Mouse (Mus musculus) heart, postnatal 0 days (tissue): ENCODE data around the gene Pramel3. TPM values are rescaled to one million over a fixed set of nuclear protein-coding genes. Genes with fewer than 3 reads are reported as not detected.
"Not testable (repeated sequence)": the region's sequence is repeated elsewhere in the genome, so short reads cannot be mapped to it uniquely, and the experiment has no call there.

Source experiments
- ATAC-seq: fragments of 200-750 bp; cut with Nextera tagmentation; 2 replicates; pipeline ENCODE4 v1.8.0; 2017; ENCODE audit warnings: low read depth, moderate number of reproducible peaks, moderate library complexity; ENCODE audit not compliant: insufficient read depth
- DNase-seq: peaks from one replicate; pipeline ENCODE4 v3.0.0-alpha.2; 2016; ENCODE audit warnings: low spot score
- H3K27ac ChIP-seq: fragments of 300-500 bp; sonication (generic); 2 replicates; pipeline ENCODE4 v1.5.1; 2014; ENCODE audit warnings: low read depth, mild to moderate bottlenecking
- H3K27me3 ChIP-seq: fragments of 300-500 bp; sonication (generic); 2 replicates; pipeline ENCODE4 v1.6.1; 2014; ENCODE audit warnings: low read length, mixed read lengths; ENCODE audit not compliant: control insufficient read depth, insufficient read depth
- H3K36me3 ChIP-seq: fragments of 300-500 bp; sonication (generic); replicated peaks from 2 replicates; pipeline ENCODE4 v1.6.1; 2014; ENCODE audit warnings: low read length, mixed read lengths; ENCODE audit not compliant: control insufficient read depth, insufficient read depth
- H3K4me1 ChIP-seq: fragments of 300-500 bp; sonication (generic); 2 replicates; pipeline ENCODE4 v1.6.1; 2014; ENCODE audit warnings: antibody characterized with exemption; ENCODE audit not compliant: control insufficient read depth, insufficient read depth
- H3K4me2 ChIP-seq: fragments of 300-500 bp; sonication (generic); 2 replicates; pipeline ENCODE4 v1.6.1; 2014; ENCODE audit warnings: low read depth, mild to moderate bottlenecking, low read length, moderate library complexity
- H3K4me3 ChIP-seq: fragments of 300-500 bp; sonication (generic); 2 replicates; pipeline ENCODE4 v1.5.1; 2014; ENCODE audit warnings: low read depth, low read length
- H3K9ac ChIP-seq: fragments of 300-500 bp; sonication (generic); replicated peaks from 2 replicates; pipeline ENCODE4 v1.6.1; 2014; ENCODE audit warnings: low read depth, low read length, mixed read lengths
- H3K9me3 ChIP-seq: fragments of 300-500 bp; sonication (generic); replicated peaks from 2 replicates; pipeline ENCODE4 v1.6.1; 2016; ENCODE audit warnings: low read length; ENCODE audit not compliant: control insufficient read depth
- WGBS: fragments of 180-500 bp; shearing (Covaris S2); extraction: QIAGEN DNeasy Blood & Tissue Kit; methylation state at CpG from one replicate; pipeline ENCODE4 v1.1.7; 2014; 5-methylcytosine and 5-hydroxymethylcytosine counted together
- polyA plus RNA-seq: library from polyadenylated mRNA; unstranded; fragments of >200 nt; fragmentation: Nextera tagmentation; extraction: Ambion mirVana; gene quantifications from 2 replicates; pipeline ENCODE4 v1.2.1, GENCODE M21; 2015
- total RNA-seq: library from RNA; depleted of rRNA; stranded (reverse); fragments of >200 nt; gene quantifications from 2 replicates; pipeline ENCODE4 v1.2.3, GENCODE M21; 2014; ENCODE audit warnings: low replicate concordance; rRNA removed

Gene Pramel3
- total RNA-seq = not detected in 2 replicates
- not detected in 2 replicates for polyA plus RNA-seq

DNA sequence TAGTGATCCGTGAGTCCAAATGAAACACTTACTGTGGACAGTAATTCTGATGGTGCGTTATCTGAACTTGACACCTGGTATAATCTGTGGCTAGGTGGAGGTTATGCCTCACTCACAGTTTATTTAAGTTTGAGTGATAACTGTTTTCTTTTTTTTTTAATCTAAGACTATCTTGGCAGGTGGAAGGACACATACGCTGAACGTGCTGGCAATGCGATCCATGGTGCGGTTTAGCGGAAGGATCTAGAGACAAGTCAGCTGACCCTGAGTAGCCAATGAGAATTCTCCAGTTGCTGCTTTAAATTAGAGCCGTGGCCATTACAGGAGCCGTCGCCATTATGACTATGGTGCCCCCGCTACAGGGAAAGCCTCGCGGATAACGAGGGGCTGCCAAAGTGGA, at the start of gene Pramel3:
Gene Pramel3, plus strand, starts transcription at position 301 of the 400 bp plus-strand sequence.
- not testable (repeated sequence) for DNase-seq, H3K9ac ChIP-seq, H3K4me3 ChIP-seq, H3K27me3 ChIP-seq, H3K4me2 ChIP-seq, ATAC-seq, H3K27ac ChIP-seq, H3K9me3 ChIP-seq, H3K4me1 ChIP-seq, H3K36me3 ChIP-seq
- WGBS = 91% methylated on average over 12 of the region's 14 CpGs

DNA sequence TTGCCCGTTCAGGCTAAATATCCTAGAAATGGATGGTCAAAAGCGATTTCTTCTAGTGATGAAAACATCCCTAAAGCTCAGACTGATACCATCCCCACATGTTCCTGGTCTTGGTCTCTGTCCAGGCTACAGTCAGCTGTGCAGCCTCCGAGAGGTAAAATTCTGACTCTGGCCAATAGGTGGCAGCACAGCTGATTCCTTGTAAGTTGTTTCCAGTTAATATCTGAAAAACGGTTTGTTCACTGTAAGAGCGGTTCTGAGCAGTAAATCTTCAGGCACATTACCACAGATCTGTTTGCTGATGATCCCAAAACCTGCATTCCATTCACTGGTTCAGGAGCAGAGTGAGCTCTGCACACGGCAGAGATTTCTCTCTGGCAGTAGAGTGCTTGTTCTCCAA, 58.6 kb downstream of the Pramel3 start:
- ATAC-seq, H3K9me3 ChIP-seq: not testable (repeated sequence)
- WGBS = 36% methylated on average over 3 of the region's 6 CpGs

DNA sequence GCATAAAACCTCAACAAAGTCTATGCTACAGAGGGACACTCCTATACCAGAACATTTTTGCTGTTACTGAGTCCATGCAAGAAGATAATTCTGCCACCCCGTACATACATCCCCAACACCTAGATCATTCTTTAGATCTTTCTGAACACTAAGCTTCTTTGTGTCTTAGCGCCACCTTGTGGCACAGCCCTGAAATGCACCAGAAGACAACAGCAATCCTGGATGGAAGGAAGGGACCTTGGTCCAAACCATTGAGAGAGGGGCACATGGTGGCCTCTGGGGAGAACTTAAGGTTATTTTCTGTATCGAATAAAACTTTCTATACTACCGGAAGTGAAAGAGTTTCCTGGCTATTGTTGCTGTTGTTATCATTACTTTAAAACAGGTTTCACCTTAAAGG, 59.8 kb downstream of the Pramel3 start:
- H3K9ac ChIP-seq, H3K9me3 ChIP-seq, ATAC-seq, H3K4me2 ChIP-seq, H3K4me3 ChIP-seq, H3K27me3 ChIP-seq, H3K27ac ChIP-seq, H3K36me3 ChIP-seq, H3K4me1 ChIP-seq, DNase-seq: not testable (repeated sequence)
- WGBS = no CpG with 5 or more reads among the region's 4 CpGs

More for the DNA sequence above, 58.6 kb downstream of the Pramel3 start:
- H3K4me1 ChIP-seq, H3K27ac ChIP-seq, DNase-seq, H3K4me2 ChIP-seq, H3K36me3 ChIP-seq, H3K4me3 ChIP-seq, H3K27me3 ChIP-seq, H3K9ac ChIP-seq: not testable (repeated sequence)

Other genes with a start within 250 kb of the Pramel3 start
- not detected in 2 replicates for gene Gm15023, start 124.7 kb upstream of the Pramel3 start, total RNA-seq
- not detected in 2 replicates for gene Gm15023, start 124.7 kb upstream of the Pramel3 start, polyA plus RNA-seq
- not detected in 2 replicates for gene Tceal6, start 91.6 kb upstream of the Pramel3 start, total RNA-seq
- 0.25 and 0.33 TPM in 2 replicates for gene Tceal6, start 91.6 kb upstream of the Pramel3 start, polyA plus RNA-seq
- gene Gm5128, start 71.0 kb downstream of the Pramel3 start, total RNA-seq = not detected in 2 replicates
- gene Gm5128, start 71.0 kb downstream of the Pramel3 start, polyA plus RNA-seq = not detected in 2 replicates
- gene Gm7903, start 131.5 kb downstream of the Pramel3 start, total RNA-seq = not detected in 2 replicates
- not detected in 2 replicates for gene Gm7903, start 131.5 kb downstream of the Pramel3 start, polyA plus RNA-seq
- gene AV320801, start 192.3 kb downstream of the Pramel3 start, total RNA-seq = not detected in 2 replicates
- not detected in 2 replicates for gene AV320801, start 192.3 kb downstream of the Pramel3 start, polyA plus RNA-seq